Mouse (Mus musculus) CH12F3 (cell line): ENCODE data around the gene Bak1.
"Not testable (repeated sequence)": the region's sequence is repeated elsewhere in the genome, so short reads cannot be mapped to it uniquely, and the experiment has no call there.

Experiments
- in situ Hi-C: fragments of 300-500 bp; cut with MboI; formaldehyde crosslinking; loops from 2 replicates; pipeline ENCODE4 v1.14.3; 2020; ENCODE audit warnings: low sequenced_read_pairs

Gene Bak1

DNA sequence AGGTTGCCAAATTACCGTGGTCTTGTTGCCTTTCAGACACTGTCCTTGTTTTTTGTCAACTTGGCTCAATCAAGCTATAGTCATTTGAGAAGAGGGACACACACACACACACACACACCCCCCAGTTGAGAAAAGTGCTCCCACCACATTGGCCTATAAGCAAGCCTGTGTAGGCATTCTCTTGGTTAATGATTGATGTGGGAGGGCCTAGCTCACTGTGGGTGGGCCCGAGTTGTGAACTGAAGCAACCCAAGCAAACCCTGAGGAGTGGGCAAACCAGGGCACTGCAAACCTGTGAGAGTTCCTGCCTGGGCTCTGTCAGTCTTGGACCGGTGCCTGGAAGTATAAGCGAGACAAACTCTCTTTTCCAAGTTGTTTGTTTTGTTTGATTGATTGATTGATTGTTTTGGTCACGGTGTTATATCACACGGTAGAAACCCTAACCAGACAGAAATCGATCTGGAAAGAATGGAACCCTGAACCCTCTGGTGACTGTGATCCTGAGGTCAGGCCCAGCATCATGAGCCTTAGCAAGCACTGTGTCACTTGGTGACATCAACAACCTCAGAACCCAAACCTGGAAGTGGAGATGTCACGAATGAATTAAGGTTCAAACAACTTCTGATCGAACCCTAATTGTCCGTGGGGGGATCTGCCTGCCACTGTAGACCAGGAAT, 43.2 kb downstream of the Bak1 start:
- in situ Hi-C loops: no loop called here

DNA sequence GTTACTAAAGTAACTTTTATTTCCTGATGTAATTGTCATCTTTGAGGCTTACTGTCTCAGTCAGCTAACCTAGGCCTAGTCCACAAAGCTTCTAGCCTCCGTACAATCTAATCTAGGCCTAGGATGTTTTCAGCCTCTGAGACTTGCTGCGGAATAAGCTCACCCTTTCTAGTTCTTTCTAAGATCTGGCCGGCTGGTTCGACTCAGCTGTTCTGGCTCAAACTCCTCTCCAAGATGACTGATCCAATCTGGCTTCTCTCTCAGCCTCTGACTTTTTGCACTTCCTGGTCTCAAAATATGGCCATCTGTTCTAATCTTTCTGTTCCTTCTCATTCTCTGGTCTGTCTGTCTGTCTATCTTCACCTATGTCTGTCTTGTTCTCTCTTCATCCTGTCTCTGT, 45.4 kb downstream of the Bak1 start:
- in situ Hi-C loops: no loop called here

- in situ Hi-C loops: no loop called here
Observed at GRCm38 (mm10) chr17:26981050-26981449, 47.8 kb downstream of the Bak1 start.

GRCm38 (mm10) chr17:26979426-26979825, 49.4 kb downstream of the Bak1 start:
- in situ Hi-C loops: no loop called here

DNA sequence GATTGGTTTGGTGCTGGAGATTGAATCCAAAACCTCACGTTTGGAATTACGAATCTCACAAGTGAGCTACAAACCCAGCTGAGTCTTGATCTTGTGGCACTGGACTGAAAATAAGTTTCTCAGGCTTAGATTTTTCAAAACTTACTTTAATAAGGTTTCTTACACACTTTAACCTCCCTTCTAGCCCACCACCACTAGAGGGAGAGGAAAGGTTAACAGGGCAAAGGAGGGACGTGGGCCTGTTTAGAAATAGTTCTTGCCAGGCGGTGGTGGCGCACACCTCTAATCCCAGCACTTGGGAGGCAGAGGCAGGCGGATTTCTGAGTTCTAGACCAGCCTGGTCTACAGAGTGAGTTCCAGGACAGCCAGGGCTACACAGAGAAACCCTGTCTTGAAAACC, 51.5 kb downstream of the Bak1 start:
- in situ Hi-C loops: not testable (repeated sequence)

- in situ Hi-C loops: no loop called here
Observed at GRCm38 (mm10) chr17:26975415-26975814, 53.4 kb downstream of the Bak1 start.

- in situ Hi-C loops: no loop called here
Observed at GRCm38 (mm10) chr17:26974547-26974946, 54.3 kb downstream of the Bak1 start.

DNA sequence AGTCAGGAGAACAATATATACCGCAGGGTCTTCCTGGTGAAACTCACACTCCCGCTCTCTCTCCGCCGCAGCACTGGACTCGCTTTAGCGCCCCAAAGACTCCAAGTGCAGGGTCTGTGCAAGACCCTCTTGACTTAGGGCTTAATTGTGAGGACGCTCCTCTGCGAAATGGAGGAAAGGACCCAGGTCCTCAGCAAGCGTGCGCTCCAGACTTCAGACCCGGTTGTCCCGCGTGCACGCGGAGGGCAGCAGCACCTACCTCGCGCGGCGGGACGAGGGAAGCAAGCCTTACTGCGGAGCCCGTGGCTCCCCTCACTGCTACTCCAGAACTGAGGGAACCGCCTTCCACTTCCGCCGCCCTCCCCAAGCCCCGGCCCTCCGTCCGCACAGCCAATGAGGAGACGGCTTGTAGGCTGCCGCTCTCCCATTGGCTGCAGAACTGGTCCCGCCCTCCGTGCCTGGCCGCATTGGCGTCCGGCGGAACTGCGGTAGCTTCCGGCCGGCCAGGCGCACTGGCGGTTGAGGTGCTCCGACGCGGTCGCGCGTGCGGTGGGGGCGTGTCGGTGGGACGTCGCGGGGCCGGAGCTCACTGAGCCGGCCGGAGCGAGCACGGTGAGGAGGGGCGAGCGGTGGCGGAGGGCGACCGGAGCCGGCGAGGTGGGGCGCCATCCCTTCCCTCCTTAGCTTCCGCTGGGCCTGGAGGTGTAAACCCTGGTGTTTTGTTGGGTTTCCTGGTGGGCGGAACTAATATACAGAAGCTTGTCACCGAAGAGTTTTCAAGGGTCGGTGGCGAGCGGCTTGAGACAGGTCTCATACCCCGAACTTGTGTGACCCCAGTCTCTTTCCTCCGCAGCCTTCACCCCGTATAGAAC, 55.9 kb downstream of the Bak1 start, which contains the start of gene Zbtb9:
Gene Zbtb9, plus strand, starts transcription at position 465 of the 872 bp plus-strand sequence.
- in situ Hi-C loops: no loop called here

DNA sequence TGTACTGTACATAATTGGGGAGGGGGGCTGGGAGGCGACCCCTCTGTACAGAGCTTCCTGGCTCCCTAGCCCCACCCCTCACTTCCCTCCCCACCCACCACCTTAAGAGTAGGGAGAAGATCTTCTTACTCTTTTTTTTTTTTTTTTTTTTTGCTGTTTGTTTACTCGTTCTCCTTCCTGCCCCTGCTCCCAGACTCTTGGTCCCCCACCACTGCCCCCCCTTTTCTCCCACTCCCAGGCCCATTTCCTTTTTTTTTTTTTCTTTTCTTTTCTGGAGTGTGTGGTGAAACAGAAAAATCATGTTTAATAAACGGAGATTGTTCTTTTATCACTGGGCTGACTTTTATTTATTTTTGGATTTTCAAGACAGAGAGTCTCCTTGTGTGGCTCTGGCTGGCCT, 56.7 kb downstream of the Bak1 start:
- in situ Hi-C loops: no loop called here

DNA sequence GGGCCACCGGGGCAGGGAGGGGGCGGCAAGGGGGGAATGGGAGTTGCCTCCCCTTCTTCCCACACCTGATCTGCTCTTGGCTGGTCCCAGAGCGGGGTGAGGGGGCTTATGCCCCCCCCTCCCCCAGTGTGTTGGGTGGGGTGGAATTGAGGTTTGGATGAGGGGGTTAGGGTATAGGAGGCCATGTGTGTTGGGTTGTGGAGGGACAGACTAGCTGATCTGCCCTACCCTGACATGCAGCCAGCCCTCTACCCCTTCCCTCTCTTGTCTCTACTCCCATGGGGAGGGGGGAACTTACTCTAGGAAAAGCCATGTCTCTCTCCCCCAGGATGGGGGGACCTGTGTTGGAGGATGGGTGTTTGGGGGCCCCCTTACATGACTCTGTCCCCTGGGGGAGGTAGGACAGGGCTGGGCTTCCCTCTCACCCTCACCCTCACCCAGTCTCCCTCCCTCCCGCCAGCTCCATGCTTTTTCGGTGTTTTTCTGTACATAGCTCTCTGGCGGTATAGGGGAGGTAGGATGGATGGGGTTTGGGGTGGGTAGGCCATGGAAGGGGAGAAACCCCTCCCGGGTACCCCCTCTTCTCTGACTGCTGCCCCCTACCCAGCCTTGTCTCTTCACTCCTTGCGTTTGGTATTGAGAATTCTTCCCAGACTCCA, 57.4 kb downstream of the Bak1 start:
- in situ Hi-C loops: no loop called here

DNA sequence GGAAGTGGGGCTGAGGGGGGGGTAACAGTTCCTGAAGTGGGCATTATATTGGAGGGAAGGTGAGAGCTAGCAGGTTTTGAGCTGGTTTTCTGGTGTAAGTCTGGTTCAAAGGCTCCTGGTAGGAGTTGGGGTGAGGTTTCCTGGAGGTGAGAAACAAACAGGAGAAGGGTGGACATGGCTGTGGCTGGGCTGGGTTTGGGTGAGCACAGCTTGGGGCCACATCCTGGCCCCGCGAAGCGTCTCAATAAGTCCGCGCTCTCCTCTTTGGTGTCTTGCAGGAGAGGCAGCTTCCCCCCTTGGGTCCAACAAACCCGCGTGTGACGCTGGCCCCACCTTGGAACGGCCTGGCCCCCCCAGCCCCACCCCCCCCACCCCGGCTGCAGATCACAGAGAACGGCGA, 58.6 kb downstream of the Bak1 start:
- in situ Hi-C loops: no loop called here
